Mouse (Mus musculus): Measurements from ENCODE around the gene Cd248. TPM values are rescaled to one million over a fixed set of nuclear protein-coding genes. Genes with fewer than 3 reads are reported as not detected.
A peak's percentile ranks its signal among the peaks of the same experiment; 100 is the strongest.
"Not testable (repeated sequence)": the region's sequence is repeated elsewhere in the genome, so short reads cannot be mapped to it uniquely, and the experiment has no call there.

Gene Cd248
- polyA plus RNA-seq, 1 experiment, result not detected

- WGBS, result 32% methylated on average over 3 of the region's 3 CpGs
- H3K27ac ChIP-seq (ENCODE audit: insufficient read depth, low read depth, low read length), result peak overlapping the region; percentile 81
- peak overlapping the region; percentile 70 for H3K4me3 ChIP-seq (ENCODE audit: insufficient read depth, low read depth, low read length)
- TF ChIP-seq CTCF (IDR thresholded peaks at IDR 0.05; ENCODE audit: insufficient read depth, low read depth, low read length), result no peak
- H3K4me1 ChIP-seq (ENCODE audit: control insufficient read depth, insufficient read depth, low read length), result peaks cover 26% of the 10 kb centered on the region
Observed at GRCm38 (mm10) chr19:5083961-5084833, 16.3 kb downstream of the Cd248 start.

- Histone ChIP-seq H3K4me1 (ENCODE audit: control insufficient read depth, insufficient read depth, low read length) (peaks cover 29% of the 10 kb centered on the region), H3K27ac (ENCODE audit: insufficient read depth, low read depth, low read length) (peak overlapping the region; percentile 81), H3K4me3 (ENCODE audit: insufficient read depth, low read depth, low read length) (peak overlapping the region; percentile 70)
- TF ChIP-seq CTCF (IDR thresholded peaks at IDR 0.05; ENCODE audit: insufficient read depth, low read depth, low read length) (no peak), POLR2A (IDR thresholded peaks at IDR 0.05; ENCODE audit: insufficient read depth, low read depth, low read length) (no peak)
- WGBS, result 1% methylated on average over 15 of the region's 15 CpGs
Observed at GRCm38 (mm10) chr19:5084834-5085144, 16.9 kb downstream of the Cd248 start.

GRCm38 (mm10) chr19:5085145-5085863 is 17.4 kb downstream of the Cd248 start, which contains the start of gene Tmem151a:
TSS of gene Tmem151a (minus strand) at chr19:5085531.
- peak within 1 kb of the TSS; percentile 94 for H3K27ac ChIP-seq (ENCODE audit: insufficient read depth, low read depth, low read length)

DNA sequence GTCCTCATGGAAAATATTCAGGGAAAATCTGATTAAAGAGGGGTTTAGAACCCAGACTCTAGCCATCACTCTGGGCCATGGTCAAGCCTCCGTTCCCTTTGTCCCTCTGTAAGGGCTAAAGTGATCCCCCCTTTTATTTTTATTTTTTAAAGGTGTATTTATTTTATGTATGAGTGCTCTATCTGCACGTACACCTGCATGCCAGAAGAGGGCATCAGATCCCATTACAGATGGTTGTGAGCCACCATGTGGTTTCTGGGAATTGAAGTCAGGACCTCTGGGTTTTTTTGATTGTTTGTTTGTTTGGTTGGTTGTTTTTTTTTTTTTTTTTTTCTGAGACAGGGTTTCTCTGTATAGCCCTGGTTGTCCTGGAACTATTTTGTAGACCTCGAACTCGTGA is 18.7 kb downstream of the Cd248 start:
- not testable (repeated sequence) for H3K4me3 ChIP-seq (ENCODE audit: insufficient read depth, low read depth, low read length); H3K27ac ChIP-seq (ENCODE audit: insufficient read depth, low read depth, low read length)
- H3K4me1 ChIP-seq (ENCODE audit: control insufficient read depth, insufficient read depth, low read length), result peaks cover 29% of the 10 kb centered on the region
- WGBS, result 56% methylated on average over 4 of the region's 4 CpGs

More at GRCm38 (mm10) chr19:5085145-5085863, 17.4 kb downstream of the Cd248 start, which contains the start of gene Tmem151a:
- Histone ChIP-seq H3K4me3 (ENCODE audit: insufficient read depth, low read depth, low read length) (peak within 1 kb of the TSS; percentile 70), H3K4me1 (ENCODE audit: control insufficient read depth, insufficient read depth, low read length) (peaks cover 29% of the 10 kb centered on the region)
- TF ChIP-seq POLR2A (IDR thresholded peaks at IDR 0.05; ENCODE audit: insufficient read depth, low read depth, low read length) (peak; percentile 78; the same call in 1 of the 2 replicates), CTCF (IDR thresholded peaks at IDR 0.05; ENCODE audit: insufficient read depth, low read depth, low read length) (no peak)
- WGBS, result under 1% methylated on average over 69 of the region's 69 CpGs

GRCm38 (mm10) chr19:5087884-5088728 is 20.2 kb downstream of the Cd248 start, which contains the start of gene Yif1a:
TSS of gene Yif1a (plus strand) at chr19:5088538.
- TF ChIP-seq POLR2A (IDR thresholded peaks at IDR 0.05; ENCODE audit: insufficient read depth, low read depth, low read length) (peak; percentile 61), CTCF (IDR thresholded peaks at IDR 0.05; ENCODE audit: insufficient read depth, low read depth, low read length) (peak; percentile 47; the same call in 1 of the 2 replicates)
- under 1% methylated on average over 58 of the region's 58 CpGs for WGBS
- Histone ChIP-seq H3K4me3 (ENCODE audit: insufficient read depth, low read depth, low read length) (peak within 1 kb of the TSS; percentile 78), H3K4me1 (ENCODE audit: control insufficient read depth, insufficient read depth, low read length) (peaks cover 21% of the 10 kb centered on the region), H3K27ac (ENCODE audit: insufficient read depth, low read depth, low read length) (peak within 1 kb of the TSS; percentile 91)

- no peak overlapping the region for H3K27ac ChIP-seq (ENCODE audit: insufficient read depth, low read depth, low read length)
- WGBS, result 87% methylated on average over 4 of the region's 4 CpGs
- TF ChIP-seq POLR2A (IDR thresholded peaks at IDR 0.05; ENCODE audit: insufficient read depth, low read depth, low read length) (no peak), CTCF (IDR thresholded peaks at IDR 0.05; ENCODE audit: insufficient read depth, low read depth, low read length) (no peak)
- 0 out of 2 replicates have a peak overlapping the region, but pooled peaks have one; percentile 78 for H3K4me3 ChIP-seq (ENCODE audit: insufficient read depth, low read depth, low read length)
- peaks cover 27% of the 10 kb centered on the region for H3K4me1 ChIP-seq (ENCODE audit: control insufficient read depth, insufficient read depth, low read length)
Observed at GRCm38 (mm10) chr19:5089324-5089723, 21.4 kb downstream of the Cd248 start.

- TF ChIP-seq POLR2A (IDR thresholded peaks at IDR 0.05; ENCODE audit: insufficient read depth, low read depth, low read length), result 0 out of 2 replicates have a peak, but pooled peaks have one; percentile 7
- no peak for TF ChIP-seq CTCF (IDR thresholded peaks at IDR 0.05; ENCODE audit: insufficient read depth, low read depth, low read length)
- Histone ChIP-seq H3K27ac (ENCODE audit: insufficient read depth, low read depth, low read length) (no peak overlapping the region), H3K4me3 (ENCODE audit: insufficient read depth, low read depth, low read length) (no peak overlapping the region), H3K4me1 (ENCODE audit: control insufficient read depth, insufficient read depth, low read length) (peaks cover 45% of the 10 kb centered on the region)
- WGBS, result 82% methylated on average over 10 of the region's 10 CpGs
Observed at GRCm38 (mm10) chr19:5092083-5092482, 24.2 kb downstream of the Cd248 start.

DNA sequence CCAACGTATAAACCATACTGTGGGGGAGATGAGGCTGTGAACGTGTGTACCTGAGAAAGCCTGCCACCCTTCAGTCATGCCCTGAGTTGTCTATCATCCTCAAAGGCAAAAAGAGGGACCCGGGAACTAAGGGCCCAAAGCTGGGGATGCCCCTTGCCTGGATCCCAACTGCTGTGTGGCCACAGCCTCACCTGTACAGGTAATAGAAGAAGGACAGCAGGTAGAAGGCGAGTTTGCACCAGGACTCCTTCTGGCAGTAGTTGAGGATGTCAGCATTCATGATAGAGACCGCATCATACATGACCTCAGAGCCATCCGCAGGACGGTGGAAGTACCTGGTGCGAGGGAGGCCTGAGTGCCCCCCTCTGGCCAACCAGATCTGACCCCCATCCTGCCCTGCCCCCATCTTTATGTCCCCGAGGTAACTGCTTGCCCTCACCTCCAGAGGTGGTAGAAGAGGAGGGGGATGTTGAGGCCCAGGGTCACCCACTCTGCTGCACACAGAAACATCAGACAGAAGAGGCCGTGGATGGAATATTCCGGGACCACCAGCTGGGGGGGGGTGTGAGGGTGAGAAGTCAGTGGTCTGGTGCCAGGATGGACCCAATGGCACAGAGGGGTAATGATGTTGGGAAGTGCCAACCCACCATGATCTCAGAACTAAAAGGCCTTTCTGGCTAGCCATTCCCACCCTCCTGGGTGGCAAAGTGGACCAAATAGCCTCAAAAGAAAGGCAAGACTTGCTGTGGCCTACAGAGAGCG is 25.8 kb downstream of the Cd248 start:
- peaks cover 40% of the 10 kb centered on the region for H3K4me1 ChIP-seq (ENCODE audit: control insufficient read depth, insufficient read depth, low read length)
- H3K27ac ChIP-seq (ENCODE audit: insufficient read depth, low read depth, low read length), result peak overlapping the region; percentile 29
- peak overlapping the region; percentile 14; the same call in 1 of the 2 replicates for H3K4me3 ChIP-seq (ENCODE audit: insufficient read depth, low read depth, low read length)
- no peak for TF ChIP-seq CTCF (IDR thresholded peaks at IDR 0.05; ENCODE audit: insufficient read depth, low read depth, low read length)
- no peak for TF ChIP-seq POLR2A (IDR thresholded peaks at IDR 0.05; ENCODE audit: insufficient read depth, low read depth, low read length)
- WGBS, result 62% methylated on average over 12 of the region's 12 CpGs
